Mouse (Mus musculus) heart, embryonic 12.5 days (tissue): ENCODE results near the gene C130026I21Rik. TPM values are rescaled to one million over a fixed set of nuclear protein-coding genes. Genes with fewer than 3 reads are reported as not detected.
A peak's percentile ranks its signal among the peaks of the same experiment; 100 is the strongest.
"Not testable (repeated sequence)": the region's sequence is repeated elsewhere in the genome, so short reads cannot be mapped to it uniquely, and the experiment has no call there.

Experiments used
- ATAC-seq: fragments of 200-750 bp; cut with Nextera tagmentation; 2 replicates; pipeline ENCODE4 v1.8.0; 2017; ENCODE audit warnings: moderate TSS enrichment, moderate library complexity; ENCODE audit not compliant: insufficient number of reproducible peaks, low FRiP score
- H3K27ac ChIP-seq: fragments of 300-500 bp; sonication (generic); 2 replicates; pipeline ENCODE4 v1.5.1; 2016; ENCODE audit warnings: mild to moderate bottlenecking, moderate library complexity; ENCODE audit not compliant: poor library complexity, severe bottlenecking
- H3K27me3 ChIP-seq: fragments of 300-500 bp; sonication (generic); replicated peaks from 2 replicates; pipeline ENCODE4 v1.6.1; 2016; ENCODE audit warnings: mild to moderate bottlenecking, moderate library complexity
- H3K36me3 ChIP-seq: fragments of 300-500 bp; sonication (generic); 2 replicates; pipeline ENCODE4 v1.6.1; 2016; ENCODE audit warnings: mild to moderate bottlenecking, moderate library complexity
- H3K4me1 ChIP-seq: fragments of 300-500 bp; sonication (generic); replicated peaks from 2 replicates; pipeline ENCODE4 v1.6.1; 2016; ENCODE audit warnings: mild to moderate bottlenecking
- H3K4me2 ChIP-seq: fragments of 300-500 bp; sonication (generic); 2 replicates; pipeline ENCODE4 v1.6.1; 2016; ENCODE audit warnings: mild to moderate bottlenecking, moderate library complexity
- H3K4me3 ChIP-seq: fragments of 300-500 bp; sonication (generic); 2 replicates; pipeline ENCODE4 v1.5.1; 2016; ENCODE audit warnings: mild to moderate bottlenecking
- H3K9ac ChIP-seq: fragments of 300-500 bp; sonication (generic); 2 replicates; pipeline ENCODE4 v1.6.1; 2016; ENCODE audit warnings: mild to moderate bottlenecking, moderate library complexity
- H3K9me3 ChIP-seq: fragments of 300-500 bp; sonication (generic); replicated peaks from 2 replicates; pipeline ENCODE4 v1.6.1; 2016; ENCODE audit warnings: mild to moderate bottlenecking, moderate library complexity
- WGBS: fragments of 180-500 bp; shearing (Covaris S2); methylation state at CpG from one replicate; pipeline ENCODE4 v1.1.7; 2016; 5-methylcytosine and 5-hydroxymethylcytosine counted together
- polyA plus RNA-seq: library from polyadenylated mRNA; unstranded; fragments of >200 nt; fragmentation: Nextera tagmentation; extraction: Ambion mirVana; gene quantifications from 2 replicates; pipeline ENCODE4 v1.2.1, GENCODE M21; 2016

Gene C130026I21Rik
- polyA plus RNA-seq, 1 experiment from 2014 or later: not detected

- H3K4me2 ChIP-seq, H3K9me3 ChIP-seq, H3K4me1 ChIP-seq, H3K27ac ChIP-seq, ATAC-seq, H3K36me3 ChIP-seq, H3K4me3 ChIP-seq, H3K27me3 ChIP-seq, H3K9ac ChIP-seq: not testable (repeated sequence)
- WGBS: 88% methylated on average over 13 of the region's 13 CpGs
Measured at GRCm38 (mm10) chr1:85011933-85012332, 258.4 kb downstream of the C130026I21Rik start.

- not testable (repeated sequence) for ATAC-seq, H3K4me3 ChIP-seq, H3K27me3 ChIP-seq, H3K9ac ChIP-seq, H3K9me3 ChIP-seq, H3K36me3 ChIP-seq, H3K4me1 ChIP-seq, H3K27ac ChIP-seq, H3K4me2 ChIP-seq
- 67% methylated on average over 3 of the region's 3 CpGs for WGBS
Measured at GRCm38 (mm10) chr1:85010947-85011346, 259.4 kb downstream of the C130026I21Rik start.

GRCm38 (mm10) chr1:85007737-85008136, 262.6 kb downstream of the C130026I21Rik start:
- not testable (repeated sequence) for H3K27ac ChIP-seq, H3K4me2 ChIP-seq, H3K27me3 ChIP-seq, H3K4me3 ChIP-seq, H3K4me1 ChIP-seq, ATAC-seq, H3K9ac ChIP-seq, H3K36me3 ChIP-seq, H3K9me3 ChIP-seq
- 57% methylated on average over 1 of the region's 1 CpGs for WGBS

- not testable (repeated sequence) for H3K4me3 ChIP-seq, H3K4me2 ChIP-seq, H3K4me1 ChIP-seq, H3K27me3 ChIP-seq, H3K27ac ChIP-seq, H3K9ac ChIP-seq, ATAC-seq, H3K9me3 ChIP-seq, H3K36me3 ChIP-seq
- 87% methylated on average over 8 of the region's 12 CpGs for WGBS
Measured at GRCm38 (mm10) chr1:84999241-84999640, 271.1 kb downstream of the C130026I21Rik start.

GRCm38 (mm10) chr1:84996305-84996704, 274.1 kb downstream of the C130026I21Rik start:
- H3K36me3 ChIP-seq, H3K27ac ChIP-seq, ATAC-seq, H3K4me1 ChIP-seq, H3K9ac ChIP-seq, H3K9me3 ChIP-seq, H3K27me3 ChIP-seq, H3K4me3 ChIP-seq, H3K4me2 ChIP-seq: not testable (repeated sequence)
- WGBS: 81% methylated on average over 7 of the region's 9 CpGs

DNA sequence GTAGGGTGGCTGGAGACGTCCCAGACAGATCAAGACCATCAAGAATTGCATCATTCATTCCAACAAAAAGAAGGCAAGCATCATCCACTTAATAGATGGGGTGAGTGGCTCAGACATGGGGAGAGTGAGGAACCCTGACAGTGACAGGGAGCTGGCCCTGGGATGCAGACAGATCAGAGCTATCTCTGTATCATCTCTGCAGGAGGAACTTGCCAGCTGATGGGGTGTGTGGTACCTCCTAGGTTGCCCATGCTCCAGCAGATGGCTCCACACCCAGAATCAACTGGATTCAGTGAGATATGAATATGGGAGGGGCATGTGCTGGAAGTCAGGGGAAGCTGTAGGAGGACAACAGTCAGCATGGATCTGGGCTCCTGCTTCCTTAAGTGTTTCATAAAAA, 275.9 kb downstream of the C130026I21Rik start:
- ATAC-seq, H3K4me1 ChIP-seq, H3K27ac ChIP-seq, H3K9me3 ChIP-seq, H3K27me3 ChIP-seq, H3K4me3 ChIP-seq, H3K9ac ChIP-seq, H3K36me3 ChIP-seq, H3K4me2 ChIP-seq: not testable (repeated sequence)
- no CpG with 5 or more reads among the region's 1 CpGs for WGBS

DNA sequence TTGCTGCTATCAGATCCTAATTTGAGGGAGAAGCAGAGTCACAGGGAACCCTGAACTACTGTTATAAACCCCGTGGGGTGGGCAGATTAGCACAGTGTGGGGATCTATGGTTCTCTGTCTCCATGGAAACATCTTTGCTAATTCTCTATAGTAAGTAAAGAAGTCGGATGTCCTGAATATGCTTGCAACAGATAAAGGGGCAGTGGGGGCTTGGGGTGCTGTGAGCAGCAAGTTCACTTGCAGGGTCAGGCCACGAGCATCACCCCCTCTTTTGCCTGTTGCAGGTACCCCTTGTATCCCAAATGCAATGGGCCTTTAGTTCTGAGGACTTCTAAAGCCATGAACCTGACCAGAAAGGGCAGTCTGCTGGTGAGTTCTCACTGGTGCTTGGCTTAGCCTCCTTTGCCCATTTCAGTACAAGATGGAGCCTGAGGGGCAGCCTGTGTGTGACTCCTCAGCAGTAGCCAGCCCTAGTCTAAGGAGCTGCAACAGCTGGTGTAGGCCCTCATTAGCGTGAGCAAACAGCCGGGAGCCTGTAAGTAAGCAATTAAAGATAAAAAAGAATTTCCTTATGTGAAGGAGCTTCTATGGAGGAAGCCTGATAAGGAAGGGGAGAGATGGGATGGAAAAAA, 276.6 kb downstream of the C130026I21Rik start:
- peak; percentile 63 for ATAC-seq
- H3K9me3 ChIP-seq, H3K27me3 ChIP-seq, H3K4me3 ChIP-seq, H3K9ac ChIP-seq, H3K27ac ChIP-seq, H3K36me3 ChIP-seq, H3K4me1 ChIP-seq, H3K4me2 ChIP-seq: not testable (repeated sequence)
- WGBS: 31% methylated on average over 2 of the region's 5 CpGs

- peak; percentile 87 for ATAC-seq
- not testable (repeated sequence) for H3K36me3 ChIP-seq, H3K27ac ChIP-seq, H3K9me3 ChIP-seq, H3K4me1 ChIP-seq, H3K4me3 ChIP-seq, H3K4me2 ChIP-seq, H3K27me3 ChIP-seq, H3K9ac ChIP-seq
- no CpG with 5 or more reads among the region's 2 CpGs for WGBS
Measured at GRCm38 (mm10) chr1:84993235-84993634, 277.1 kb downstream of the C130026I21Rik start.

DNA sequence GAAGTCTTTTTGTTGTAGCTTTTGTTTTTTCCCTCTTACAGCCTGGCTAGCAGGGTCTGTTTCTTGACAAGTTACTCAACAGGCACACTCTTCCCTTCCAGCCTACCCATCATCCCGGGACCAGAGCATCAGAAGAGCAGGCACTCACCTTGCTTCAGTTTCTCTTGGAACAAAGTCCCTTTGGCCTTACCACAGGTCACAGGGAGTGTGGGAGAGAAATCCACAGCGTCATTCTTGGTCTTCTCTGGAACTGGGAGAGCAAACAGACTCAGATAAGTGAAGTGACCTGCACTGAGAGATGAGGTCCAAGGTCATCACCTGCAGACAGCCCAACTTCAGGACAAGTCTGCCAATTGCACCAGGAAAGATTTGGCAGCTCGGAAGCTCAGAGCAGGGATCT, 277.5 kb downstream of the C130026I21Rik start:
- peak; percentile 67 for ATAC-seq
- not testable (repeated sequence) for H3K36me3 ChIP-seq, H3K4me2 ChIP-seq, H3K27ac ChIP-seq, H3K27me3 ChIP-seq, H3K4me1 ChIP-seq, H3K9me3 ChIP-seq, H3K9ac ChIP-seq, H3K4me3 ChIP-seq
- no CpG with 5 or more reads among the region's 3 CpGs for WGBS

- 73% methylated on average over 7 of the region's 8 CpGs for WGBS
- H3K27me3 ChIP-seq, H3K36me3 ChIP-seq: not testable (repeated sequence)
Measured at GRCm38 (mm10) chr1:84989044-84989443, 281.3 kb downstream of the C130026I21Rik start.

DNA sequence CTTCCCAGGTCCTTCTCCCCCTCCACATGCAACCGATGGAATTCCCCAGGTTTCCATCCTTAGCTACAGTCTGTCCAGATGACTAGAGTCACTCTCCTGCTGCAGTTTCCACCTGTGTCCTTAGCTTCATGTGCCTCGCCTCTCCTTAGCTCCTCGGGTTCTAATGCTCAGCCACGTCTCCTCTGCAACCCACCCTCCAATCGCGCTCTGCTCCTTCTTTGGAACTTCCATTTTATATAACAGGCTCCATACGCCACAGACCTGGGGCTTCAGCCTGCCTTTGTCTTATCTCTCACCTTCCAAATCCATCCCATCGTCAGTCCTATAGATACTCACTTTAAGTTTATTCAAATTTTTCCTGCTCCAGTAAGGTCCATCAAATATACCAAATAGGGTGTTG, 282.6 kb downstream of the C130026I21Rik start:
- H3K9me3 ChIP-seq, H3K36me3 ChIP-seq, ATAC-seq, H3K9ac ChIP-seq, H3K27ac ChIP-seq, H3K4me1 ChIP-seq, H3K27me3 ChIP-seq, H3K4me2 ChIP-seq, H3K4me3 ChIP-seq: not testable (repeated sequence)
- WGBS: 68% methylated on average over 8 of the region's 8 CpGs

More at GRCm38 (mm10) chr1:84989044-84989443, 281.3 kb downstream of the C130026I21Rik start:
- H3K27ac ChIP-seq, H3K4me1 ChIP-seq, ATAC-seq, H3K4me2 ChIP-seq, H3K4me3 ChIP-seq, H3K9ac ChIP-seq, H3K9me3 ChIP-seq: not testable (repeated sequence)

GRCm38 (mm10) chr1:84961779-84962178, 308.6 kb downstream of the C130026I21Rik start:
- ATAC-seq, H3K4me1 ChIP-seq, H3K9ac ChIP-seq, H3K27ac ChIP-seq, H3K36me3 ChIP-seq, H3K27me3 ChIP-seq, H3K9me3 ChIP-seq: not testable (repeated sequence)
- WGBS: 5% methylated on average over 12 of the region's 12 CpGs
- H3K4me2 ChIP-seq: peak overlapping the region; percentile 59
- H3K4me3 ChIP-seq: peak overlapping the region; percentile 21; the same call in 1 of the 2 replicates
